In the genomic region with DNA sequence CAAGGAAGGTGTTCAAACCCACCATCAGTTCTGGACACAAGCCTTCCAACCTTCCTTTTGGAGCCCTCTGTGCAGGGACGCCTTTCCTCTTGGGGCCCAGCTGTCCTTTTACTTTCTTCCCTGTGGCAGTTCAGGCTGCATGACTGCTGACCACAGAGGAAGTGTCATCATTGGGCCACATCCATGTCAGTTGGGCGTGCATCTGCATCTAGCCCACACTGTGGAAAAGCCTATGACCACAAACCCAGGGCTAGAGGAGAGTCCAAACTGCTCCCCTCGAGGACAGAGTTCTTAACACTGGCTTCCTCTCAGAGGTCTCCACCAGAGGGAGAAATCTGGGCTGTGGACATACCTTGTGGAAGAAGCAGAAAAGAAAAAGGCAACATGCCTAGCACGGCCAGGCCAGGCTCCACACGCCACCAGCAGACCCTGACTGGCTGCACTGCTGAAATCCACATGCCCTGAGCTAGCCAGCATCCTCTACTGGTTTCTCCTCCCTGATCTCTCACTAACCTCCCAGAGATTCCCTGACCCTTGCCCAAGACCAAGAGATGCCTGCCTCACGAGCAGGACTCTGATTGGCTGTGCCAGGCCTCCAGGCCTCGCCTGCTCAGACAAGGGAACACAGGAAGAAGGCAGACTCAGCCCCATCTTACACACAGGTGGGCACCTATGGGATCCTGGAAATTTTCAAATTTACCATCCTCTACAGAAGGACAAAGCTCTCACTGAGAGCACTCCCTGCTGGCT, we compare ENCODE assay signal across 8 mouse cellular contexts.
DNase-seq lines count a peak whose midpoint lies in the region; ATAC-seq lines count a peak whose summit lies in the region.

No protein-coding gene starts in this region.

- H3K27me3 ChIP-seq in forebrain, embryonic 12.5 days = 0 out of 2 replicates have a peak, but pooled peaks cover 3% of the 10 kb centered on the region
- no peaks in the 10 kb centered on the region for H3K27me3 ChIP-seq in forebrain, embryonic 14.5 days (replicated peaks; ENCODE audit: control insufficient read depth, insufficient read depth, low read length)
- no peaks in the 10 kb centered on the region for H3K27me3 ChIP-seq in lung, embryonic 15.5 days
- H3K27me3 ChIP-seq in liver, embryonic 11.5 days (replicated peaks; ENCODE audit: control insufficient read depth, insufficient read depth, low read length) = no peaks in the 10 kb centered on the region
- H3K27me3 ChIP-seq in stomach, embryonic 14.5 days (ENCODE audit: control insufficient read depth, insufficient read depth, low read length) = no peaks in the 10 kb centered on the region

- H3K36me3 ChIP-seq in forebrain, embryonic 12.5 days (replicated peaks) = no peaks in the 10 kb centered on the region
- H3K36me3 ChIP-seq in forebrain, embryonic 14.5 days (ENCODE audit: control insufficient read depth, insufficient read depth, low read length) = no peaks in the 10 kb centered on the region
- H3K36me3 ChIP-seq in lung, embryonic 15.5 days = no peaks in the 10 kb centered on the region
- no peaks in the 10 kb centered on the region for H3K36me3 ChIP-seq in liver, embryonic 11.5 days (ENCODE audit: control insufficient read depth, insufficient read depth, low read length)
- H3K36me3 ChIP-seq in stomach, embryonic 14.5 days (ENCODE audit: control insufficient read depth, insufficient read depth, low read length) = no peaks in the 10 kb centered on the region

- H3K4me3 ChIP-seq in forebrain, embryonic 12.5 days (replicated peaks) = no peak overlapping the region
- no peak overlapping the region for H3K4me3 ChIP-seq in forebrain, embryonic 14.5 days (ENCODE audit: low read depth, low read length)
- no peak overlapping the region for H3K4me3 ChIP-seq in lung, embryonic 15.5 days
- no peak overlapping the region for H3K4me3 ChIP-seq in liver, embryonic 11.5 days (ENCODE audit: low read depth, low read length)
- no peak overlapping the region for H3K4me3 ChIP-seq in stomach, embryonic 14.5 days (ENCODE audit: low read depth, low read length)

- WGBS in forebrain, embryonic 12.5 days = 84% methylated on average over 7 of the region's 7 CpGs
- WGBS in forebrain, embryonic 14.5 days = 91% methylated on average over 7 of the region's 7 CpGs
- 77% methylated on average over 7 of the region's 7 CpGs for WGBS in lung, embryonic 15.5 days
- WGBS in liver, embryonic 11.5 days = 53% methylated on average over 7 of the region's 7 CpGs
- WGBS in stomach, embryonic 14.5 days = 79% methylated on average over 7 of the region's 7 CpGs

- no peak for DNase-seq in forebrain, embryonic 14.5 days (ENCODE audit: low spot score)
- no peak for DNase-seq in lung, postnatal 25 days (ENCODE audit: low spot score)
- no peak for DNase-seq in liver, embryonic 11.5 days (ENCODE audit: low spot score)
- no peak for DNase-seq in urinary bladder, postnatal 36 days (ENCODE audit: low spot score in 2 of 2)

- ATAC-seq in forebrain, embryonic 12.5 days (ENCODE audit: low FRiP score) = peak; percentile 14; the same call in 1 of the 2 replicates
- ATAC-seq in forebrain, embryonic 14.5 days = no peak
- ATAC-seq in lung, embryonic 15.5 days (ENCODE audit: borderline replicate concordance, extremely low read depth, low FRiP score, low TSS enrichment) = no peak
- no peak for ATAC-seq in liver, embryonic 11.5 days (replicated peaks; ENCODE audit: low FRiP score)
- ATAC-seq in stomach, embryonic 14.5 days (ENCODE audit: insufficient number of reproducible peaks, insufficient read depth, low FRiP score, low read depth) = no peak
- no peak for ATAC-seq in CD4-positive, CD25-positive, alpha-beta regulatory T cell, adult 4 months

- H3K4me2 ChIP-seq in forebrain, embryonic 12.5 days = no peak overlapping the region
- no peak overlapping the region for H3K4me2 ChIP-seq in forebrain, embryonic 14.5 days (ENCODE audit: low read length)
- 0 out of 2 replicates have a peak overlapping the region, but pooled peaks have one; percentile 11 for H3K4me2 ChIP-seq in lung, embryonic 15.5 days
- peak overlapping the region; percentile 12; the same call in 1 of the 2 replicates for H3K4me2 ChIP-seq in liver, embryonic 11.5 days
- no peak overlapping the region for H3K4me2 ChIP-seq in stomach, embryonic 14.5 days (replicated peaks; ENCODE audit: low read depth, low read length)

- H3K27ac ChIP-seq in forebrain, embryonic 12.5 days = no peak overlapping the region
- no peak overlapping the region for H3K27ac ChIP-seq in forebrain, embryonic 14.5 days (ENCODE audit: low read depth, low read length)
- H3K27ac ChIP-seq in lung, embryonic 15.5 days = peak overlapping the region; percentile 81
- H3K27ac ChIP-seq in liver, embryonic 11.5 days (ENCODE audit: low read depth, low read length) = peak overlapping the region; percentile 72
- peak overlapping the region; percentile 4; the same call in 1 of the 2 replicates for H3K27ac ChIP-seq in stomach, embryonic 14.5 days (ENCODE audit: low read length)

- peaks cover 9% of the 10 kb centered on the region for H3K4me1 ChIP-seq in forebrain, embryonic 12.5 days
- no peaks in the 10 kb centered on the region for H3K4me1 ChIP-seq in forebrain, embryonic 14.5 days (ENCODE audit: control insufficient read depth, insufficient read depth, low read length)
- peaks cover 63% of the 10 kb centered on the region for H3K4me1 ChIP-seq in lung, embryonic 15.5 days
- peaks cover 34% of the 10 kb centered on the region for H3K4me1 ChIP-seq in liver, embryonic 11.5 days (replicated peaks; ENCODE audit: control insufficient read depth, insufficient read depth, low read length)
- peaks cover 26% of the 10 kb centered on the region for H3K4me1 ChIP-seq in stomach, embryonic 14.5 days (ENCODE audit: control insufficient read depth, insufficient read depth, low read length)

- no peak overlapping the region for H3K9ac ChIP-seq in forebrain, embryonic 12.5 days
- no peak overlapping the region for H3K9ac ChIP-seq in forebrain, embryonic 14.5 days (ENCODE audit: low read length)
- no peak overlapping the region for H3K9ac ChIP-seq in lung, embryonic 15.5 days
- no peak overlapping the region for H3K9ac ChIP-seq in liver, embryonic 11.5 days (ENCODE audit: low read depth, low read length)
- no peak overlapping the region for H3K9ac ChIP-seq in stomach, embryonic 14.5 days (replicated peaks; ENCODE audit: low read depth, low read length)

- H3K9me3 ChIP-seq in forebrain, embryonic 12.5 days = no peaks in the 10 kb centered on the region
- no peaks in the 10 kb centered on the region for H3K9me3 ChIP-seq in forebrain, embryonic 14.5 days (replicated peaks; ENCODE audit: control insufficient read depth, low read length)
- H3K9me3 ChIP-seq in lung, embryonic 15.5 days = no peaks in the 10 kb centered on the region
- H3K9me3 ChIP-seq in liver, embryonic 11.5 days (ENCODE audit: control insufficient read depth, low read length) = no peaks in the 10 kb centered on the region
- no peaks in the 10 kb centered on the region for H3K9me3 ChIP-seq in stomach, embryonic 14.5 days (ENCODE audit: control insufficient read depth, low read depth, low read length)

Comparison
In these comparisons a context has a peak if more than half of its experiments do, and no peak if none do; other contexts are left out.
1. H3K27ac ChIP-seq: peak in lung, embryonic 15.5 days (single experiment), liver, embryonic 11.5 days (single experiment) and stomach, embryonic 14.5 days (single experiment); none in forebrain, embryonic 12.5 days (single experiment) and forebrain, embryonic 14.5 days (single experiment).
2. H3K4me2 ChIP-seq: peak in lung, embryonic 15.5 days (single experiment) and liver, embryonic 11.5 days (single experiment); none in forebrain, embryonic 12.5 days (single experiment), forebrain, embryonic 14.5 days (single experiment) and stomach, embryonic 14.5 days (single experiment).